ENCODE assay signal across 22 mouse cellular contexts in the genomic region with DNA sequence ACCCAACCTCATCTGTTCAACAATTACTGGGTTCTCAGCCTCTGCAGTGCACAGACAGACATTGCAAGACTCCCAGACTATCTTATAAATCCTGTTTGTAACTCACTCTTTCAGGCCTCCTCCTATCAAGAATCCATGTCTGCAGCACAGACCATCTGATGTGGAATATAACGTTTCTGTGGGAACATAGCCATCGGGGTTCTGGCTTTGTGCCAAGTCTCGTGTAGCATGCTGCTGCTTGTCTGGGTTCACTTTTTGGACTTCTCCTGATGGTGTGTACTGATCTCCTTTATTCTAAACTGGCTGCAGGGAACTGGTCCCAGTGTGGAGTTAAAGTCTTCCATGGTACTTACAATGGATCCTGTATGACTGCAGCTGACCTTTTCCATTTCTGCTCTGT.
DNase-seq lines count a peak whose midpoint lies in the region; ATAC-seq and TF ChIP-seq lines count a peak whose summit lies in the region.
"Had no signal": no experiment of that assay in that cellular context is flagged by ENCODE, and none has a peak within 500 bp of the region (broad histone marks: within the 10 kb centered on the region; RNA-seq: fewer than 3 reads in every experiment).

No protein-coding gene starts in this region.

- ATAC-seq in forebrain, postnatal 0 days = no peak
- ATAC-seq in forebrain, embryonic 12.5 days (ENCODE audit: low FRiP score) = no peak
- ATAC-seq in lung, embryonic 14.5 days (ENCODE audit: insufficient read depth) = peak; percentile 28; the same call in 1 of the 2 replicates
- peak; percentile 14; the same call in 1 of the 2 replicates for ATAC-seq in stomach, embryonic 15.5 days (ENCODE audit: insufficient read depth, low FRiP score, low read depth)
- ATAC-seq in stomach, postnatal 0 days (ENCODE audit: low FRiP score, low TSS enrichment) = no peak
- ATAC-seq: activated CD4-positive, CD25-positive, alpha-beta regulatory T cell, adult 4 months; CD4-positive, CD25-positive, alpha-beta regulatory T cell, adult 4 months; inflammation-experienced regulatory T-cells, adult 6 months had no signal

- under 1% methylated on average over 3 of the region's 3 CpGs for WGBS in cerebellum, adult 2 months
- 21% methylated on average over 3 of the region's 3 CpGs for WGBS in forebrain, postnatal 0 days
- WGBS in forebrain, embryonic 12.5 days = 74% methylated on average over 3 of the region's 3 CpGs
- 28% methylated on average over 3 of the region's 3 CpGs for WGBS in lung, embryonic 14.5 days
- WGBS in lung, adult 2 months = 44% methylated on average over 3 of the region's 3 CpGs
- 39% methylated on average over 3 of the region's 3 CpGs for WGBS in stomach, embryonic 15.5 days
- WGBS in stomach, postnatal 0 days = 14% methylated on average over 3 of the region's 3 CpGs

- no peak overlapping the region for H3K4me3 ChIP-seq in cerebellum, adult 2 months (replicated peaks; ENCODE audit: insufficient read depth, low read depth, low read length)
- no peak overlapping the region for H3K4me3 ChIP-seq in forebrain, postnatal 0 days (ENCODE audit: low read depth, low read length)
- no peak overlapping the region for H3K4me3 ChIP-seq in forebrain, embryonic 12.5 days (replicated peaks)
- no peak overlapping the region for H3K4me3 ChIP-seq in lung, embryonic 14.5 days (ENCODE audit: low read depth, low read length)
- H3K4me3 ChIP-seq in lung, adult 2 months (replicated peaks; ENCODE audit: extremely low read depth, low read depth, low read length) = no peak overlapping the region
- no peak overlapping the region for H3K4me3 ChIP-seq in stomach, embryonic 15.5 days (replicated peaks)
- H3K4me3 ChIP-seq in stomach, postnatal 0 days (ENCODE audit: low read depth, low read length) = no peak overlapping the region
- H3K4me3 ChIP-seq: embryonic facial prominence, embryonic 12.5 days; gastrocnemius, adult 2 months; heart, embryonic 12.5 days; hindbrain, embryonic 10.5 days; hindbrain, embryonic 15.5 days had no signal

- DNase-seq in cerebellum, postnatal 10 days = peak; percentile 38 to 41
- DNase-seq in cerebellum, adult 2 months = no peak
- peak; percentile 63 for DNase-seq in forebrain, postnatal 0 days
- peak; percentile 74 for DNase-seq in lung, embryonic 14.5 days
- no peak for DNase-seq in lung, adult 2 months
- no peak for DNase-seq in stomach, postnatal 0 days (ENCODE audit: low spot score)
- DNase-seq: adrenal gland, postnatal 14 days; B cell, adult 2 months; cerebellum, adult 18-20 months; embryo, embryonic 11 days; gastrocnemius, adult 2 months; gastrocnemius, postnatal 25 days had no signal

- H3K27me3 ChIP-seq in cerebellum, adult 2 months (ENCODE audit: control insufficient read depth, insufficient read depth, low read length) = no peaks in the 10 kb centered on the region
- H3K27me3 ChIP-seq in forebrain, postnatal 0 days (ENCODE audit: insufficient read depth, low read length) = no peaks in the 10 kb centered on the region
- peaks cover 4% of the 10 kb centered on the region; the same call in 1 of the 2 replicates for H3K27me3 ChIP-seq in forebrain, embryonic 12.5 days
- H3K27me3 ChIP-seq in lung, embryonic 14.5 days (ENCODE audit: insufficient read depth, low read length) = no peaks in the 10 kb centered on the region
- no peaks in the 10 kb centered on the region for H3K27me3 ChIP-seq in stomach, embryonic 15.5 days (replicated peaks)
- H3K27me3 ChIP-seq in stomach, postnatal 0 days (ENCODE audit: control insufficient read depth, insufficient read depth, low read length) = no peaks in the 10 kb centered on the region
- H3K27me3 ChIP-seq: embryonic facial prominence, embryonic 12.5 days; heart, embryonic 12.5 days; hindbrain, embryonic 15.5 days had no signal

- H3K4me1 ChIP-seq in cerebellum, adult 2 months (ENCODE audit: control insufficient read depth, insufficient read depth, low read length) = no peaks in the 10 kb centered on the region
- H3K4me1 ChIP-seq in forebrain, postnatal 0 days (ENCODE audit: insufficient read depth) = no peaks in the 10 kb centered on the region
- 0 out of 2 replicates have a peak, but pooled peaks cover 7% of the 10 kb centered on the region for H3K4me1 ChIP-seq in forebrain, embryonic 12.5 days
- no peaks in the 10 kb centered on the region for H3K4me1 ChIP-seq in lung, embryonic 14.5 days (ENCODE audit: insufficient read depth)
- H3K4me1 ChIP-seq in lung, adult 2 months (ENCODE audit: control insufficient read depth, insufficient read depth, low read length) = 0 out of 2 replicates have a peak, but pooled peaks cover 2% of the 10 kb centered on the region
- no peaks in the 10 kb centered on the region for H3K4me1 ChIP-seq in stomach, embryonic 15.5 days
- H3K4me1 ChIP-seq in stomach, postnatal 0 days (replicated peaks; ENCODE audit: control insufficient read depth, insufficient read depth) = no peaks in the 10 kb centered on the region
- H3K4me1 ChIP-seq: embryonic facial prominence, embryonic 12.5 days; hindbrain, embryonic 15.5 days had no signal

- TF ChIP-seq POLR2A in cerebellum, adult 2 months (IDR thresholded peaks at IDR 0.05; ENCODE audit: borderline replicate concordance, insufficient read depth, low read length) = no peak
- no peak for TF ChIP-seq POLR2A in lung, adult 2 months (IDR thresholded peaks at IDR 0.05; ENCODE audit: borderline replicate concordance, extremely low read depth, low read depth, low read length)

- H3K36me3 ChIP-seq in forebrain, postnatal 0 days (ENCODE audit: insufficient read depth) = no peaks in the 10 kb centered on the region
- no peaks in the 10 kb centered on the region for H3K36me3 ChIP-seq in forebrain, embryonic 12.5 days (replicated peaks)
- no peaks in the 10 kb centered on the region for H3K36me3 ChIP-seq in lung, embryonic 14.5 days (ENCODE audit: insufficient read depth)
- no peaks in the 10 kb centered on the region for H3K36me3 ChIP-seq in stomach, embryonic 15.5 days
- no peaks in the 10 kb centered on the region for H3K36me3 ChIP-seq in stomach, postnatal 0 days (ENCODE audit: control insufficient read depth, insufficient read depth, low read length)
- H3K36me3 ChIP-seq: embryonic facial prominence, embryonic 12.5 days; G1E; heart, embryonic 12.5 days; hindbrain, embryonic 10.5 days; hindbrain, embryonic 15.5 days had no signal

- H3K27ac ChIP-seq in cerebellum, adult 2 months (ENCODE audit: insufficient read depth, low read length) = no peak overlapping the region
- H3K27ac ChIP-seq in forebrain, postnatal 0 days (ENCODE audit: low read depth, low read length) = no peak overlapping the region
- no peak overlapping the region for H3K27ac ChIP-seq in forebrain, embryonic 12.5 days
- no peak overlapping the region for H3K27ac ChIP-seq in lung, embryonic 14.5 days (ENCODE audit: low read depth)
- H3K27ac ChIP-seq in stomach, embryonic 15.5 days = no peak overlapping the region
- H3K27ac ChIP-seq in stomach, postnatal 0 days (replicated peaks) = no peak overlapping the region
- H3K27ac ChIP-seq: embryonic facial prominence, embryonic 12.5 days; gastrocnemius, adult 2 months; hindbrain, embryonic 10.5 days; hindbrain, embryonic 15.5 days had no signal

- H3K9me3 ChIP-seq in forebrain, postnatal 0 days (ENCODE audit: low read length) = no peaks in the 10 kb centered on the region
- no peaks in the 10 kb centered on the region for H3K9me3 ChIP-seq in forebrain, embryonic 12.5 days
- no peaks in the 10 kb centered on the region for H3K9me3 ChIP-seq in lung, embryonic 14.5 days (ENCODE audit: low read depth, low read length)
- H3K9me3 ChIP-seq in stomach, embryonic 15.5 days = no peaks in the 10 kb centered on the region
- no peaks in the 10 kb centered on the region for H3K9me3 ChIP-seq in stomach, postnatal 0 days (ENCODE audit: control insufficient read depth, low read length)
- H3K9me3 ChIP-seq: embryonic facial prominence, embryonic 12.5 days; heart, embryonic 12.5 days; hindbrain, embryonic 10.5 days; hindbrain, embryonic 15.5 days had no signal

- no peak for TF ChIP-seq CTCF in cerebellum, adult 2 months (IDR thresholded peaks at IDR 0.05; ENCODE audit: borderline replicate concordance, insufficient read depth, low read depth, low read length)
- no peak for TF ChIP-seq CTCF in forebrain, postnatal 0 days (IDR thresholded peaks at IDR 0.05; ENCODE audit: low read depth)
- no peak for TF ChIP-seq CTCF in lung, embryonic 14.5 days (IDR thresholded peaks at IDR 0.05; ENCODE audit: low read depth)
- TF ChIP-seq CTCF in lung, adult 2 months (IDR thresholded peaks at IDR 0.05; ENCODE audit: insufficient read depth, low read length) = no peak
- no peak for TF ChIP-seq CTCF in stomach, postnatal 0 days (IDR thresholded peaks at IDR 0.05; ENCODE audit: low read depth)

- TF ChIP-seq EP300 in stomach, postnatal 0 days (optimal IDR thresholded peaks at IDR 0.05) = no peak

- no peak overlapping the region for H3K9ac ChIP-seq in forebrain, postnatal 0 days
- no peak overlapping the region for H3K9ac ChIP-seq in forebrain, embryonic 12.5 days
- H3K9ac ChIP-seq in lung, embryonic 14.5 days = no peak overlapping the region
- no peak overlapping the region for H3K9ac ChIP-seq in stomach, embryonic 15.5 days
- no peak overlapping the region for H3K9ac ChIP-seq in stomach, postnatal 0 days (ENCODE audit: low read length)
- H3K9ac ChIP-seq: embryonic facial prominence, embryonic 12.5 days; heart, embryonic 12.5 days; hindbrain, embryonic 15.5 days had no signal

- H3K4me2 ChIP-seq in forebrain, postnatal 0 days (ENCODE audit: low read depth) = no peak overlapping the region
- H3K4me2 ChIP-seq in forebrain, embryonic 12.5 days = no peak overlapping the region
- H3K4me2 ChIP-seq in lung, embryonic 14.5 days = no peak overlapping the region
- H3K4me2 ChIP-seq in stomach, embryonic 15.5 days = no peak overlapping the region
- H3K4me2 ChIP-seq in stomach, postnatal 0 days (replicated peaks; ENCODE audit: low read depth) = no peak overlapping the region
- H3K4me2 ChIP-seq: embryonic facial prominence, embryonic 12.5 days; heart, embryonic 12.5 days; hindbrain, embryonic 15.5 days had no signal

Comparison
In these comparisons a context has a peak if more than half of its experiments do, and no peak if none do; other contexts are left out.
1. DNase-seq: peak in cerebellum, postnatal 10 days (2 of 2), forebrain, postnatal 0 days (single experiment) and lung, embryonic 14.5 days (single experiment); none in cerebellum, adult 2 months (0 of 2), lung, adult 2 months (single experiment) and stomach, postnatal 0 days (single experiment).
2. ATAC-seq: peak in lung, embryonic 14.5 days (single experiment) and stomach, embryonic 15.5 days (single experiment); none in forebrain, postnatal 0 days (single experiment), forebrain, embryonic 12.5 days (single experiment) and stomach, postnatal 0 days (single experiment).